Mouse (Mus musculus) heart, adult 18-20 months (tissue): ENCODE measurements around the gene Ptprd. TPM values are rescaled to one million over a fixed set of nuclear protein-coding genes. Genes with fewer than 3 reads are reported as not detected.

Experiments
- DNase-seq, 2 experiments: peaks; one replicate each; pipeline ENCODE4 v3.0.0; 2021 to 2022; ENCODE audit warnings: mixed read lengths in 1 of 2
- total RNA-seq, 2 experiments: library from RNA; stranded (reverse); gene quantifications; 2 replicates each; pipeline ENCODE4 v1.2.3; 2021

The Ptprd gene
- total RNA-seq, 2 experiments from 2014 or later, result 6.2 to 7.6 TPM

GRCm38 (mm10) chr4:76015026-76015425 is 2196.7 kb downstream of the Ptprd start:
- no peak for DNase-seq

GRCm38 (mm10) chr4:76014151-76014840 is 2197.5 kb downstream of the Ptprd start:
- DNase-seq, result no peak

- DNase-seq, result no peak
Measured at GRCm38 (mm10) chr4:76008580-76008979, 2203.2 kb downstream of the Ptprd start.

- no peak for DNase-seq
Measured at GRCm38 (mm10) chr4:76007219-76007618, 2204.5 kb downstream of the Ptprd start.

GRCm38 (mm10) chr4:76006717-76007116 is 2205.0 kb downstream of the Ptprd start:
- no peak for DNase-seq

- no peak for DNase-seq
Measured at GRCm38 (mm10) chr4:76004161-76004560, 2207.6 kb downstream of the Ptprd start.

GRCm38 (mm10) chr4:76000258-76000657 is 2211.5 kb downstream of the Ptprd start:
- no peak for DNase-seq

GRCm38 (mm10) chr4:75995841-75996240 is 2215.9 kb downstream of the Ptprd start:
- no peak for DNase-seq

- no peak for DNase-seq
Measured at GRCm38 (mm10) chr4:75994576-75994975, 2217.2 kb downstream of the Ptprd start.

GRCm38 (mm10) chr4:75993092-75993491 is 2218.7 kb downstream of the Ptprd start:
- DNase-seq, result no peak

- no peak for DNase-seq
Measured at GRCm38 (mm10) chr4:75991621-75992245, 2220.0 kb downstream of the Ptprd start.

GRCm38 (mm10) chr4:75974728-75975127 is 2237.0 kb downstream of the Ptprd start:
- DNase-seq, result no peak

GRCm38 (mm10) chr4:75973322-75973721 is 2238.4 kb downstream of the Ptprd start:
- DNase-seq, result no peak

GRCm38 (mm10) chr4:75969961-75970360 is 2241.8 kb downstream of the Ptprd start:
- DNase-seq, result no peak

GRCm38 (mm10) chr4:75968618-75969017 is 2243.1 kb downstream of the Ptprd start:
- no peak for DNase-seq

- no peak for DNase-seq
Measured at GRCm38 (mm10) chr4:75965810-75966209, 2246.0 kb downstream of the Ptprd start.

GRCm38 (mm10) chr4:75962916-75963315 is 2248.8 kb downstream of the Ptprd start:
- no peak for DNase-seq

GRCm38 (mm10) chr4:75961865-75962264 is 2249.9 kb downstream of the Ptprd start:
- no peak for DNase-seq

GRCm38 (mm10) chr4:75953349-75954060 is 2258.3 kb downstream of the Ptprd start:
- no peak for DNase-seq

GRCm38 (mm10) chr4:75950582-75950981 is 2261.2 kb downstream of the Ptprd start:
- no peak for DNase-seq

- no peak for DNase-seq
Measured at GRCm38 (mm10) chr4:75894871-75895270, 2316.9 kb downstream of the Ptprd start.
